Mouse (Mus musculus) midbrain, embryonic 12.5 days (tissue): ENCODE measurements around the gene Stat4. TPM values are rescaled to one million over a fixed set of nuclear protein-coding genes. Genes with fewer than 3 reads are reported as not detected.
A peak's percentile ranks its signal among the peaks of the same experiment; 100 is the strongest.
"Not testable (repeated sequence)": the region's sequence is repeated elsewhere in the genome, so short reads cannot be mapped to it uniquely, and the experiment has no call there.

Experiments used
- ATAC-seq: fragments of 200-750 bp; cut with Nextera tagmentation; 2 replicates; pipeline ENCODE4 v1.8.0; 2017; ENCODE audit warnings: low read depth, moderate TSS enrichment, moderate library complexity; ENCODE audit not compliant: low FRiP score
- H3K27ac ChIP-seq: fragments of 300-500 bp; sonication (generic); replicated peaks from 2 replicates; pipeline ENCODE4 v1.5.1; 2016; ENCODE audit warnings: mild to moderate bottlenecking
- H3K27me3 ChIP-seq: fragments of 300-500 bp; sonication (generic); 2 replicates; pipeline ENCODE4 v1.6.1; 2016; ENCODE audit warnings: mild to moderate bottlenecking
- H3K36me3 ChIP-seq: fragments of 300-500 bp; sonication (generic); 2 replicates; pipeline ENCODE4 v1.6.1; 2016
- H3K4me1 ChIP-seq: fragments of 300-500 bp; sonication (generic); 2 replicates; pipeline ENCODE4 v1.6.1; 2016
- H3K4me2 ChIP-seq: fragments of 300-500 bp; sonication (generic); replicated peaks from 2 replicates; pipeline ENCODE4 v1.6.1; 2016; ENCODE audit warnings: mild to moderate bottlenecking, moderate library complexity
- H3K4me3 ChIP-seq: fragments of 300-500 bp; sonication (generic); 2 replicates; pipeline ENCODE4 v1.5.1; 2016; ENCODE audit warnings: mild to moderate bottlenecking
- H3K9ac ChIP-seq: fragments of 300-500 bp; sonication (generic); replicated peaks from 2 replicates; pipeline ENCODE4 v1.6.1; 2016; ENCODE audit warnings: mild to moderate bottlenecking, moderate library complexity
- H3K9me3 ChIP-seq: fragments of 300-500 bp; sonication (generic); 2 replicates; pipeline ENCODE4 v1.6.1; 2016; ENCODE audit warnings: mild to moderate bottlenecking
- WGBS: fragments of 180-500 bp; shearing (Covaris S2); methylation state at CpG from one replicate; pipeline ENCODE4 v1.1.7; 2016; 5-methylcytosine and 5-hydroxymethylcytosine counted together
- polyA plus RNA-seq: library from polyadenylated mRNA; unstranded; fragments of >200 nt; fragmentation: Nextera tagmentation; extraction: Ambion mirVana; gene quantifications from 2 replicates; pipeline ENCODE4 v1.2.1, GENCODE M21; 2016

The Stat4 gene
- polyA plus RNA-seq, 1 experiment from 2014 or later: 3.1 TPM

DNA sequence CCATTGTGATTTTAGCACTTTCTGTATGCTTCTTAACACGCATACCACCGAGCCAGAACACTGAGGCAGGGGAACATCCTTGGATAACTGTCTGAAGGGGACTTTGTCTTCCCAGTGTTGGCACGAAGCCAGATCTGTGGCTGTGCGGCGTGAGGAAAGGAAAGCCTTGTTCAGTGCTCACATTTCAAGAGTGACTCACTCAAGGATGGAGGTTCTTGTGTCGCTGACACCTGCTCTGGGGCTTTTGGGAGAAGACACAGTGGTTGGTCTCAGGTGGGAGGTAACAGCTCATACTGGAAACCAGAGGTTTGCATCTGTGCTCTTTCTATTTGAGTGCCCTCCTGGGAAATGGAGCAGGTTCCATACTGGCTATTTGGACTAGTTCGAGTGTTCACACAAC, 52.2 kb downstream of the Stat4 start:
- Histone ChIP-seq H3K36me3 (no peaks in the 10 kb centered on the region), H3K9ac (no peak overlapping the region), H3K4me1 (0 out of 2 replicates have a peak, but pooled peaks cover 4% of the 10 kb centered on the region), H3K4me2 (no peak overlapping the region), H3K4me3 (no peak overlapping the region), H3K27me3 (no peaks in the 10 kb centered on the region), H3K9me3 (no peaks in the 10 kb centered on the region), H3K27ac (no peak overlapping the region)
- no peak for ATAC-seq
- WGBS: 71% methylated on average over 7 of the region's 7 CpGs

DNA sequence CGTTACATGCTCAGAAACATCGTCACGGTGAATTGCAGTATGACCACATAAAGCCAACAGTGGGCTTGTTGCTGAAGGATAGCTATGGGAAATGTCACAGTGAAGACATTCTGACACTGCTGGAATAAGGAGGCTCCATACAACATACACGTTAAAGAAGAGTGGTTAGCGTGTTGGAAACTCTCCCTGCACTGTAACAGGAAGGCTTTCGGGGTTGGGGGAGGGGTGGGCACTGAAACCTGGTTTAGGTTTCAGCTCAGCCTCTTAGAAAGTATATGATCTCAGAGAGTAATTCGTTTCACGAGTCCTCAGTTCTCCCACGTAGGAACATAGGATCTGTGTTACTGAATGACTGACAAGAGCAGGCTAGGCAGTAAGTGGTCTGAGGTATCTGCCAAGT, 52.7 kb downstream of the Stat4 start:
- 0 out of 2 replicates have a peak, but pooled peaks cover 4% of the 10 kb centered on the region for H3K4me1 ChIP-seq
- H3K9me3 ChIP-seq: no peaks in the 10 kb centered on the region
- H3K27me3 ChIP-seq: no peaks in the 10 kb centered on the region
- H3K36me3 ChIP-seq: no peaks in the 10 kb centered on the region
- 86% methylated on average over 9 of the region's 9 CpGs for WGBS
- H3K4me3 ChIP-seq: no peak overlapping the region
- ATAC-seq: no peak
- no peak overlapping the region for H3K4me2 ChIP-seq
- H3K27ac ChIP-seq: no peak overlapping the region
- H3K9ac ChIP-seq: no peak overlapping the region

DNA sequence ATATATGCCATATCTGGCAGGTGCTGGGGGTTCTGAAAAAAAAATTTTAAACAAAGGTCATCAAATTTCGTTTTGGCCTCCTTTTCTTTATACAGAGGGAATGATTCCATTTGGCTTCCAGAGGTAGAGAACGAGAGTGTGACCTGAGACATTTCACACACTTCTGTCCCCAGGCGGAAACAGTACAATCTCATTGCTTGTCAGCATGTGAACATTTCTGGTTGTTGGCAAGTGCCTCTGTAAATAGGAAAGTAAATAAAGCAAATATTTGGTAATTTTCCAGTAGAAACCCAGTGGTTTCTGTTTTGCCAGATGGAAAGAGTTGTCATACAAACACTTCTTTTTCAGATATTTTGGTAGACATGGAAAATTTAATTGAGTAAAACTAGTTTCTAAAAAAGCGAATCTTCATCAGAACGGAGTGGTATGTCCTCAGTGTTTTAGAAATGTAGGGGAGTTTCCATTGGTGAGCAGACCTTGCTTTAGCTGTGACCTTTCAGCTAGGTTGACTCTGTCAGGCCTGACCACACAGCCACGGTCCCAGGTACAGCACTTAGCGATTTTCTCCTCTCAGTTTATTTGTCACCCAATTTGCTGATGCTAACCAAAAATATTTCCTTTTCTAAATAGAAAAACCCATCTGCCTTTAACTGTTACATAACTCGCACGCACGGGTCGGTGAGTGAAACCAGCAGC, 53.6 kb downstream of the Stat4 start:
- no peak overlapping the region for H3K27ac ChIP-seq
- no peak overlapping the region for H3K4me3 ChIP-seq
- 87% methylated on average over 11 of the region's 11 CpGs for WGBS
- H3K4me1 ChIP-seq: 0 out of 2 replicates have a peak, but pooled peaks cover 4% of the 10 kb centered on the region
- H3K27me3 ChIP-seq: no peaks in the 10 kb centered on the region
- no peak overlapping the region for H3K9ac ChIP-seq
- H3K4me2 ChIP-seq: no peak overlapping the region
- no peaks in the 10 kb centered on the region for H3K9me3 ChIP-seq
- no peak for ATAC-seq
- H3K36me3 ChIP-seq: no peaks in the 10 kb centered on the region

DNA sequence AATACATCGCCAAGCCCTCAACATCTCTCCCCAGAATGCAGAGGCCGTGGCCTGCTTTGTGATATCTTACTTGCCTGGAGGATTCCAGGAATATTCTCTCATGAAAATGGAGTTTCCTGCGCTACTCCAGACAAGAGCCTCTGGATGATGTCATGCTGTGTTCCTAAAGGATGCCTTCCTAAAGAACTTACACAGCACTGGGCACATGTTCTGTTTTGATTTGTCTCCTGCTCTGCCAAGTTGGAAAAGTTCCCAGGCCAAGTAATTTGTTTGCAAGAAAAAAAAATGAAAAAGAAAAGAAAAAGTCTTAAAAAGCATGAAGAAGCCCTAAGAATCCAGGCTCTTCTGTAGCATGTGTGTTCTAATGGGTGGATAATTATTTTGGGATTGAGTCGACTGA, 56.2 kb downstream of the Stat4 start:
- Histone ChIP-seq H3K4me2 (no peak overlapping the region), H3K27me3 (no peaks in the 10 kb centered on the region), H3K27ac (no peak overlapping the region), H3K36me3 (no peaks in the 10 kb centered on the region), H3K4me3 (no peak overlapping the region), H3K4me1 (0 out of 2 replicates have a peak, but pooled peaks cover 4% of the 10 kb centered on the region), H3K9me3 (no peaks in the 10 kb centered on the region), H3K9ac (no peak overlapping the region)
- WGBS: 70% methylated on average over 4 of the region's 4 CpGs
- ATAC-seq: no peak

DNA sequence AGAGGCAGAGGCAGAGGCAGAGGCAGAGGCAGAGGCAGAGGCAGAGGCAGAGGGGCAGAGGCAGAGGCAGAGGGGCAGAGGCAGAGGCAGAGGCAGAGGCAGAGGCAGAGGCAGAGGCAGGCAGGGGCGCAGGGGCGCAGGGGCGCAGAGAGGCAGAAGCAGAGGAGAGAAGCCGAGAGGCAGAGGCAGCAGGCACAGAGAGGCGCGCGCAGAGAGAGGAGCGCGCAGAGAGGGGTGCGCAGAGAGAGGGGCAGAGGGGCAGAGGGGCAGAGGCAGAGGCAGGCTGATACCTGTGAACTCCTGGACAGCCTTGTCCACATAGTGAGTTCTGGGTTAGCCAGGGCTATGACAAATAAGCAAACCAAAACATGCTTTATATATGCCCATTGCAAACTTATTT, 59.9 kb downstream of the Stat4 start:
- H3K27me3 ChIP-seq, H3K4me3 ChIP-seq, H3K4me2 ChIP-seq, H3K4me1 ChIP-seq, H3K27ac ChIP-seq, H3K9ac ChIP-seq, ATAC-seq, H3K36me3 ChIP-seq, H3K9me3 ChIP-seq: not testable (repeated sequence)
- WGBS: 92% methylated on average over 8 of the region's 10 CpGs

DNA sequence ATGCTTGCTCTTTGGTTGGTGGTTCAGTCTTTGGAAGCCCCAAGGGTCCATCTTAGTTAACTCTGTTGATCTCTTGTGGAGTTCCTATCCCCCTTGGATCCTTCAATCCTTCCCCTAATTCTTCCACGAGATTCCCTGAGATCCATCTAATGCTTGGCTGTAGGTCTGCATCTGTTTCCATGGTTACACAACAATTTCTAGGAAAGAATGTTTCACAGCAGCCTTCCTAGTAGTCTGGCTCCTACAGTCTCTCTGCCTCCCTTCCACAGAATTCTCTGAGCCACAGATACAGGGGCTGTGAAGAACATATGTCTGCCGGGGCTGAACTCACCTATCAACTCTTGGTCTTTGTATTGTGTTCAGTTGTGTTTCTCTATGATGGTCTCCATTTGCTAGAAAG, 61.8 kb downstream of the Stat4 start:
- 49% methylated on average over 2 of the region's 2 CpGs for WGBS
- Histone ChIP-seq H3K27ac (no peak overlapping the region), H3K9me3 (no peaks in the 10 kb centered on the region), H3K9ac (no peak overlapping the region), H3K4me1 (no peaks in the 10 kb centered on the region), H3K4me2 (no peak overlapping the region), H3K27me3 (no peaks in the 10 kb centered on the region), H3K4me3 (no peak overlapping the region), H3K36me3 (no peaks in the 10 kb centered on the region)
- ATAC-seq: no peak

DNA sequence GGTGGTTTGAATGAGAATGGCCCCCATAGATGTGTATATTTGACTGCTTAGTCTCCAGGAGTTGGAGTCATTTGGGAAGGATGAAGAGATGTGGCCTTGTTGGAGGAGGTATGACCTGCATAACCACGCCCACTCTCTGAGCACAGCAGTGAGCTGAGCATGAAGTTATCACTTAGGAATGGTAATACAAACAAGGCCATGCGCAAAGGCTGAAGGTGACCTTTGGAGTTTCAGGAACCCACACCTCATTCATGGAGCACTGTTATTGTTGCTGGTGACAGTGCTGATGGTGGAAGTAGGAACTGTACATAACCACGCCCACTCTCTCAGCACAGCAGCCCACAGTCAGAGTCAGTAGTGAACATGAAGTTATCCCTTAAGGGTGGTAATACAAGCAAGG, 62.9 kb downstream of the Stat4 start:
- ATAC-seq: no peak

DNA sequence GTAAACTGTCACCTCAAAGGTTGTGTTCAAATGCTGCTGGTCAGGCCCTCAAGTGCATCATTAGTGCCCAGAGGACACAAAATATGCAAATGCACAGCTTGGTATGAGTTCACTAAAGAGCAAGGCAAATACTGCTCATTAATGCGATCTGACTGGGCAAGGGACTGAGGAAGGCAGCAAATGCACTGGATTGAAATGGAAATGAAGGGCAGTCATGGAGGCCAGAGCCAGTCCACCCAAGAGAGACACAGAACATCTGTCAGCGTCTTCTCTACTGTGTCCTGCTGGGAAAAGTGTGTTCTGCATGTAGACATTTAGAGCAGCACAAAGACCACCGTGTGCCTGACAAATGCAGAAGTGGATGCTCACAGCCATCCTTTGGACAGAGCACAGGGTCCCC, 64.6 kb downstream of the Stat4 start:
- peak; percentile 77; the same call in 1 of the 2 replicates for ATAC-seq
- Histone ChIP-seq H3K9me3 (no peaks in the 10 kb centered on the region), H3K9ac (no peak overlapping the region), H3K4me2 (no peak overlapping the region), H3K27ac (no peak overlapping the region), H3K4me1 (no peaks in the 10 kb centered on the region), H3K27me3 (no peaks in the 10 kb centered on the region), H3K36me3 (no peaks in the 10 kb centered on the region), H3K4me3 (no peak overlapping the region)
- WGBS: 38% methylated on average over 3 of the region's 3 CpGs

More for the DNA sequence above, 62.9 kb downstream of the Stat4 start:
- no peak overlapping the region for H3K9ac ChIP-seq
- H3K36me3 ChIP-seq: no peaks in the 10 kb centered on the region
- no peak overlapping the region for H3K4me3 ChIP-seq
- 91% methylated on average over 3 of the region's 3 CpGs for WGBS
- no peak overlapping the region for H3K4me2 ChIP-seq
- H3K27me3 ChIP-seq: no peaks in the 10 kb centered on the region
- H3K4me1 ChIP-seq: no peaks in the 10 kb centered on the region
- H3K9me3 ChIP-seq: no peaks in the 10 kb centered on the region
- H3K27ac ChIP-seq: no peak overlapping the region

DNA sequence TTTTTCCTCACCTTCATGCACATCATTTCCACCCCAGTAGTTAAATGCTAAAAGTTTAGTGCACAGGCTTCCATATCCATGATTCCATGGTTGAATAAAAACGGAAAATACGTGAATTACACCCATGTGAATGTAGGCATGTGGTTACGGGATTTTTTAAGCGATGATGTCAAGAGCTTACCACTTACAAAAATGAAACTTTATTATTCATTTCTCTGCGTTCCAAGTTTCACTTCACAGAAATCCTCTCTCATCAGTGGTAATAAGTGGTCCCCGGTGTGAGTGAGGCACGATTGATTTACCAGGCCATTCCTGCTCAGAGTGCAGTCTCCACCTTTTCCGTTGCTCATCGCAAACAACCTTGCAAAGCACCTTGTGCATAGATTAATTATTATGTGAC, 66.0 kb downstream of the Stat4 start:
- H3K4me3 ChIP-seq: no peak overlapping the region
- WGBS: 93% methylated on average over 9 of the region's 9 CpGs

DNA sequence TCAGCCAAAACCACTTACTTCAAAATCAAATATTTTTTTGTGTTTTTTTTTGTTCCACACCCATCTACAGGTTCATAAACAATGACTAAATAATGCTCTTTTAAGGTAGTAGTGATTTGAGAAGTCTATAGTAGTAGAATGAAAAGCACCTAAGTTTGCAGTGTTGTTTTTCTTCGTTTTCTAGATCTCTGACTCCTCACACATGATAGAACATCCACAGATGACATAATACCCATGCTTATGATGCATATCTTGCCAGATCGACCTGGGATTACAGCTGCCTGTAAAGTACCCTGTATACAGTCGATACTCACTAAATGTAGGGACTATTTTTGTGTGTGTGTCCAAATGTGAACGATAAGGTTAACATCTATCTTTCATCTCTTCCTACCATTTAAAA, 69.0 kb downstream of the Stat4 start:
- Histone ChIP-seq H3K27me3 (no peaks in the 10 kb centered on the region), H3K27ac (no peak overlapping the region), H3K9me3 (no peaks in the 10 kb centered on the region), H3K9ac (no peak overlapping the region), H3K4me1 (no peaks in the 10 kb centered on the region), H3K36me3 (no peaks in the 10 kb centered on the region), H3K4me3 (no peak overlapping the region), H3K4me2 (no peak overlapping the region)
- 89% methylated on average over 4 of the region's 4 CpGs for WGBS
- ATAC-seq: no peak

More for the DNA sequence above, 66.0 kb downstream of the Stat4 start:
- ATAC-seq: no peak
- no peaks in the 10 kb centered on the region for H3K27me3 ChIP-seq
- H3K9ac ChIP-seq: no peak overlapping the region
- no peaks in the 10 kb centered on the region for H3K9me3 ChIP-seq
- H3K27ac ChIP-seq: no peak overlapping the region
- H3K4me2 ChIP-seq: no peak overlapping the region
- H3K36me3 ChIP-seq: no peaks in the 10 kb centered on the region
- no peaks in the 10 kb centered on the region for H3K4me1 ChIP-seq

DNA sequence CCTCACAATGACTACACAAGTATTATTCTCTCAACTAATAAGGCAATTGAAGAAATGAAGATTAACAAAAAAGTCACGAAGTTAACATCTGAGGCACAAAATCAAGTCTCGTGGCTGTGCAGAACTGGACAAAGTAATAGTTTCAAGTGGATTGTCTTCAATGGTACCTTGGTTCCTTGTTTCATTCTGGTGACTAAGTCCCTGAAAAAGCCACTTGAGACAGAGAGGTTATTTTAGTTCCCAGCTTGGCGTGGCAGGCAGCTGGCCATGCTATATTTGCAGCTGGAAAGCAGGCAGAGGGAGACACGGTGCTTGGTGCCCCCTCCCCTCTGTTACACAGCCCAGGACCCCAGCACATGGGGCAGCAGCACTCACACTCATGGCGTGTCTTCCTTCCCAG, 70.2 kb downstream of the Stat4 start:
- 78% methylated on average over 5 of the region's 5 CpGs for WGBS
- Histone ChIP-seq H3K4me3 (no peak overlapping the region), H3K27me3 (no peaks in the 10 kb centered on the region), H3K4me1 (no peaks in the 10 kb centered on the region), H3K9ac (no peak overlapping the region), H3K36me3 (no peaks in the 10 kb centered on the region), H3K9me3 (no peaks in the 10 kb centered on the region), H3K4me2 (no peak overlapping the region), H3K27ac (no peak overlapping the region)
- ATAC-seq: no peak

DNA sequence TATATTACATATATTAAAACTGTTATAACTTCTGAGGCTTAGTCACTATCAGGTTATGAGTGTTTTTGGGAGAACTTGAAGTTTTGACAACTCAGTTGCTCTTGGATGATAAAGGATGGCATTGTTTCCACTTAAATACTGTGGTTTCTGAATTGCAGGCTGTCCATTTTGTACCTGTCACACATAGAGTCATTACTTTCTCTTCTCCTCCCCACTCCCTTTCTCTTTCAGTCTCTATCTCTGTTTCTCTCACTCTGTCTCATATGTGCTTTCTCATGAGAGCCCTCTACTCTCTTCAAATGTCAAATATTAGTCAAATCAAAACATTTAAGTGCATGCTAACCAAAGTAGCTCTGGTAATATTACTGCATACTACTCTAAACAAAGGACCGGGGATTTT, 79.3 kb downstream of the Stat4 start:
- Histone ChIP-seq H3K27ac (no peak overlapping the region), H3K4me3 (no peak overlapping the region), H3K4me2 (no peak overlapping the region), H3K9me3 (no peaks in the 10 kb centered on the region), H3K36me3 (no peaks in the 10 kb centered on the region), H3K27me3 (no peaks in the 10 kb centered on the region), H3K9ac (no peak overlapping the region), H3K4me1 (no peaks in the 10 kb centered on the region)
- 93% methylated on average over 1 of the region's 1 CpGs for WGBS
- ATAC-seq: no peak

DNA sequence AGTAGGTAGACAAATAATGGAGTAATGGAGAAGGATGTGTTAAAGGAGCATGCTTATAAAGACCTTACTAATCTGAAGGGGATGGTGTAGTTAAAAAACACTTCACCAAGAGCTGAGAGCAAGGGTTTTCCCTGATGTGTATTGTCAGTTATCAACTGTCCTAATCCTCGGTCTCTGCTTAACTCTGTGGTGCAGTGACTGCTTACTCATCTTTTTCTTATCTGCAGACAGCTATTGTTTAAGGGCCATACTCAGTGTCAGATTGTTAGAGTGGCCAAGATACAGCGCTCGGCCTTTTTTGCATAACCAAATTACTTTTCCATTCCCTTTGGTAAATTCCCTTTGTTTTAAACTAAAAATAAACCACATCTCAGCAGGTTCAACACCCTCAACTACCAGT, 79.7 kb downstream of the Stat4 start:
- ATAC-seq: no peak
- 83% methylated on average over 3 of the region's 3 CpGs for WGBS
- H3K36me3 ChIP-seq: no peaks in the 10 kb centered on the region
- H3K4me3 ChIP-seq: no peak overlapping the region
- no peaks in the 10 kb centered on the region for H3K9me3 ChIP-seq
- H3K27me3 ChIP-seq: no peaks in the 10 kb centered on the region
- H3K9ac ChIP-seq: no peak overlapping the region
- H3K4me2 ChIP-seq: no peak overlapping the region
- H3K4me1 ChIP-seq: no peaks in the 10 kb centered on the region
- no peak overlapping the region for H3K27ac ChIP-seq
